Mouse (Mus musculus) bone marrow macrophage, adult 2 months (primary cell): ENCODE measurements at regions not wholly inside any gene's neighbourhood (a gene's known extent, or its start where the extent isn't known, plus 50 kb on each side); places are given as distances from the start of the nearest gene placed in this dataset.

Experiments
- H3K27ac ChIP-seq: 2 replicates; pipeline ENCODE4 v1.5.1; 2012; ENCODE audit warnings: low read depth, low read length; ENCODE audit not compliant: insufficient read depth
- H3K4me1 ChIP-seq: 2 replicates; pipeline ENCODE4 v1.6.1; 2012; ENCODE audit warnings: low read length; ENCODE audit not compliant: control insufficient read depth, insufficient read depth
- H3K4me3 ChIP-seq: 2 replicates; pipeline ENCODE4 v1.5.1; 2012; ENCODE audit warnings: mild to moderate bottlenecking, low read length, moderate library complexity; ENCODE audit not compliant: insufficient read depth
- CTCF ChIP-seq: IDR thresholded peaks from 2 replicates; pipeline ENCODE4 v1.5.1; 2012; ENCODE audit warnings: low read depth, mild to moderate bottlenecking, low read length, moderate library complexity
- POLR2A ChIP-seq: IDR thresholded peaks from 2 replicates; pipeline ENCODE4 v1.6.1; 2012; ENCODE audit warnings: mild to moderate bottlenecking, low read depth, low read length, borderline replicate concordance

DNA sequence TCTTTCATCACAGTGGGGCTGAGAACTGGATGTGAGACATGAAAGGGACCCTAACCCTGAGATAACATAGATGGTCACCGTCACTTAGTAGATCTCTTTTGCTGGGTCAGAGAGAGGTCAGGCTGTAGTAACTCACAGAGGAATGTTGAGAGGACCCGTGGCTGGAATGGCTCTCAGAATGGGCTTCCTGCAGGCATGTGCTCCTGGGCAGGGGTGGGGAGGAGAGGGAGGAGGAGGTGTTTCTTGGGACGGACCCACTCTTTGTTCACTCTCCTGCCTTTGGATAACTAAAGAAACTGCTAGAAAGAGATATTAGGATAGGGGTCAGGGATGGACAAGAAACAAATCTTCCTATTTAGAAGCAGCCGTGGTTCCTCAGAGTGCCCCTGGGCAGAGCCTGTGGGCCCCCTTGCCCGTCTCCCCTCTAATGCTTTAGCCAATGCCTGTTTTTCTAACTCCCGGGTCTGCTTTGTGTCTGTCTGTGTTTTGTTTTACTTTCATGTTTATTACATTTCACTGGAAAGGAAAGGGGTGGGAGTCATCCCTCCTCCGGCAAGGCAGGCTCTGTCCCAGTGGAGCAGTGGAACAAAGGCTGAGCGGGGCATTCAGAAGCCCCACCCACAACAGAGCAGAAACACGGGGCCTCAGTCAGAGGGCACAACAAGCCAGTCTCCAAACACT, 58.9 kb upstream of the Ppp2r5a start:
- Histone ChIP-seq H3K4me1 (peaks cover 19% of the 10 kb centered on the region), H3K27ac (no peak overlapping the region), H3K4me3 (no peak overlapping the region)

DNA sequence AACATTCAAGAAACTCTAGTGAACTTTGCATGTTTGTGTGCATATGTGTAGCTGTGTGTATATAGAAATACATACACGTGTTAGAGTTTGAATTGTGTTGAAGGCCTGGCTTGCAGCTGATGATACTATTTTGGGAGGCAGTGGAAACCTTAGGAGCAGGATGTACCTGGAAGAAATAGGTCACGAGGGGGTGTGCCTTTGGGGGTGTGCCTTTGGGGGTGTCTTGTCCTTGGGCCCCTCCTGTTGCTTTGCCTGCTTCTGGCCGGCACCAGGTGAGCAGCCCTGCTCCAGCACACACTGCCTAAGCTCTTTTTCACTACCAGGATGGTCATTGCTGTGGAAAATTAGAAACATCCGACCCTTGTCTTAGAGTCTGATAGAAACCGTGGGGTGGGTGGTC, 56.0 kb upstream of the Ppp2r5a start:
- no peak for TF ChIP-seq CTCF
- no peak for TF ChIP-seq POLR2A
- Histone ChIP-seq H3K27ac (no peak overlapping the region), H3K4me1 (peaks cover 20% of the 10 kb centered on the region)

More for the DNA sequence above, 58.9 kb upstream of the Ppp2r5a start:
- TF ChIP-seq CTCF (no peak), POLR2A (no peak)

DNA sequence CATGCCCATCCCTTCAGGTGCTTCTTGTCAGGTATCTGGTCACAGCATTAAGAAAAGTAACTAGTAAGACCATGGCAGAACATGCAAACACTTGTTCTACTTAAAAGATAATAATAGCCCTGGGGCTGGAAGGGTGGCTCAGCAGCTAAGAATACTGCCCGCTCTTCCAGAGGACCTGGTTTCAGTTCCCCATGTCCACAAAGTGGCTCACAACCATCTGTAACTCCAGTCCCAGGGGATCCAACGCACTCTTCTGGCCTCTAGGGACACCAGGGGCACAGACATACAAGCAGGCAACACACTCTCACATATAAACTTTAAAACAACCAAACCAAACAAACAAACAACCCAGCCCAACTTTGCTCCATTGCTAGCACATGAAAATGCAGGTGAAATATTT, 55.2 kb upstream of the Ppp2r5a start:
- no peak overlapping the region for H3K4me3 ChIP-seq
- peak overlapping the region; percentile 47 for H3K27ac ChIP-seq
- TF ChIP-seq POLR2A (no peak), CTCF (no peak)
- H3K4me1 ChIP-seq = peaks cover 24% of the 10 kb centered on the region

More for the DNA sequence above, 56.0 kb upstream of the Ppp2r5a start:
- no peak overlapping the region for H3K4me3 ChIP-seq

DNA sequence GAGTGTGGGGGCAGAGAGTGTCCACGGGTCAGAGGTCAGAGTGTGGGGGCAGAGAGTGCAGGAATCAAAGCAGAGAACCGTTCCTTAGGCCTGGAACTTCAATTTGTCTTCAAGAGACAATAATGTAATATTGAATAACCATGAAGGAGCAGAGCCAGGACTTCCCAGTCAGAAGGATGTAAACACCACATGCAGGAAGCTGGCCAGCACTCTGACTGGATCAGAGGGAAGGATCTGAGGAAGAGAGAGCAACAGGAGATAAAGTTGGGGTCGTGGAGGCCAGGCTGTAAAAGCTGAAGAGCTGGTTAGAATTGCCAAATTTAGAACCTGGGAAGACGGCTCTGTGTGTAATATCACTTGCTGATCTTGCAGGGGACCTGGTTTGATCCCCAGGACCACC, 54.0 kb upstream of the Ppp2r5a start:
- H3K27ac ChIP-seq = no peak overlapping the region
- H3K4me1 ChIP-seq = peaks cover 24% of the 10 kb centered on the region
- no peak overlapping the region for H3K4me3 ChIP-seq
- TF ChIP-seq CTCF (no peak), POLR2A (no peak)

DNA sequence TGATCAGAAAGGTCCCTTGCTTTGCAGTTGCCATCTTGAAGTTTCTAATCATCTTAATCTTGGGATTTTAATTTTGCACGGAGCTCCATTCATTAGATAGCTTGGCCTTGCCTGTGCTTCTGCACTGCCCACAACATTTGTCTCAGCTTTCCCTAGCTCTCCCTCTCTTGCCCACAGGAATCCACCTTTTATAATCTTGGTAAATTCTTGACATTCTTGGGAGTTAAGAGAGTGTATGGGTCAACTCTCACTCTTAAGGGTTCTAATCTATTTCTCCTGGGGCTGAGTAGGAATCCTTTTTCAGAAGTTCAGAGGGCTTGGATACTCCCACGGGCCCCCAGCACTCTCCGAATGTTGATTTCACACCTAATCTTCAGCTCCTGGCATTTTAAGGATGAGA, 51.5 kb upstream of the Ppp2r5a start:
- TF ChIP-seq CTCF (no peak), POLR2A (no peak)
- Histone ChIP-seq H3K4me3 (no peak overlapping the region), H3K27ac (no peak overlapping the region), H3K4me1 (peaks cover 22% of the 10 kb centered on the region)

DNA sequence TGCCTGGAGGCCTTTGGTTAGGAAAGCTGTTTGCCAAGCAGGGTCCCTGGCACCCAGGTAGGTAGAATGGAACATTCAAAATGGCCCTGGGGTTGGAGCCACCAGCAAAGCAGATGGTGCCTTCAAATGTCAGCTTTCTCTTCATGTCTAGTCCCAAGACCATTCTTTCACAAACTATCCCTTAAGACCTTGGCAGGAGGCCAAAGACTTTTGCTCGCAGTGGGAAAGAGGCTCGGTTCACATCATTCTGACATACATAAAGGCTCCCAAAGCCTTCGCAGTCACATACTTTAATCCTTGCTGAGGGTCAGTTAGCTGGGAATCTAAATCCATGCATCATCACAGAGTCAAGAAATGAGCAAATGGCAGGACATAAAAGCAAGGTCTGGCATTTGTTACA, 50.5 kb upstream of the Ppp2r5a start:
- no peak overlapping the region for H3K4me3 ChIP-seq
- H3K27ac ChIP-seq = no peak overlapping the region
- TF ChIP-seq POLR2A (no peak), CTCF (no peak)
- peaks cover 18% of the 10 kb centered on the region for H3K4me1 ChIP-seq
